Mouse (Mus musculus) ES-E14 (cell line): Measurements from ENCODE around the gene Ripor2. TPM values are rescaled to one million over a fixed set of nuclear protein-coding genes. Genes with fewer than 3 reads are reported as not detected.

Source experiments
- DNase-seq: peaks from one replicate; pipeline ENCODE4 v3.0.0-alpha.2; 2013; ENCODE audit warnings: low read depth, low spot score
- H3K27ac ChIP-seq: 2 replicates; pipeline ENCODE4 v1.5.1; 2012; ENCODE audit warnings: low read depth, mild to moderate bottlenecking, low read length, moderate library complexity, mixed read lengths; ENCODE audit not compliant: poor library complexity, insufficient read depth, severe bottlenecking
- H3K36me3 ChIP-seq: 2 replicates; pipeline ENCODE4 v1.6.1; 2012; ENCODE audit warnings: mild to moderate bottlenecking, low read length, moderate library complexity, mixed read lengths; ENCODE audit not compliant: control insufficient read depth, poor library complexity, insufficient read depth, severe bottlenecking
- H3K4me1 ChIP-seq, 2 experiments: fragments of 150-350 bp in 1 of 2; sonication (generic) in 1 of 2; 2 replicates each; pipeline ENCODE4 v1.6.1; 2012; ENCODE audit warnings: low read length in 2 of 2, mild to moderate bottlenecking in 1 of 2, mixed read lengths in 1 of 2; ENCODE audit not compliant: control insufficient read depth in 2 of 2, insufficient read depth in 2 of 2, poor library complexity in 1 of 2
- H3K4me3 ChIP-seq, 2 experiments: fragments of 150-350 bp in 1 of 2; sonication (generic) in 1 of 2; 2 replicates each; pipeline ENCODE4 v1.5.1; 2012; ENCODE audit warnings: low read length in 2 of 2, low read depth in 1 of 2, mild to moderate bottlenecking in 1 of 2, mixed read lengths in 1 of 2; ENCODE audit not compliant: insufficient read depth in 1 of 2, poor library complexity in 1 of 2, severe bottlenecking in 1 of 2
- H3K9ac ChIP-seq: 2 replicates; pipeline ENCODE4 v1.6.1; 2012; ENCODE audit warnings: low read depth, mild to moderate bottlenecking, low read length, mixed read lengths; ENCODE audit not compliant: poor library complexity, insufficient read depth, severe bottlenecking
- H3K9me3 ChIP-seq: fragments of 150-350 bp; sonication (generic); 2 replicates; pipeline ENCODE4 v1.6.1; 2012; ENCODE audit warnings: low read depth, mild to moderate bottlenecking, low read length; ENCODE audit not compliant: control insufficient read depth, insufficient read depth
- CHD2 ChIP-seq: IDR thresholded peaks from 2 replicates; pipeline ENCODE4 v1.6.1; 2014; ENCODE audit warnings: mild to moderate bottlenecking, low read depth, low read length, inconsistent platforms
- HCFC1 ChIP-seq: IDR thresholded peaks from 2 replicates; pipeline ENCODE4 v1.6.1; 2012; ENCODE audit warnings: low read length, inconsistent platforms, borderline replicate concordance; ENCODE audit not compliant: insufficient read depth
- MAFK ChIP-seq: IDR thresholded peaks from 2 replicates; pipeline ENCODE4 v1.6.1; 2014; ENCODE audit warnings: mild to moderate bottlenecking, low read depth, low read length, inconsistent platforms; ENCODE audit not compliant: insufficient read depth
- ZC3H11A ChIP-seq: IDR thresholded peaks from 2 replicates; pipeline ENCODE4 v1.6.1; 2012; ENCODE audit warnings: low read depth, mild to moderate bottlenecking, inconsistent platforms, low read length, borderline replicate concordance
- ZNF384 ChIP-seq: IDR thresholded peaks from 2 replicates; pipeline ENCODE4 v1.6.1; 2012; ENCODE audit warnings: low read depth, low read length, inconsistent platforms
- in situ Hi-C, 2 experiments: fragments of 600-800 bp; cut with MboI; formaldehyde crosslinking; loops; one replicate each; pipeline ENCODE4 v1.15.1; 2025; ENCODE audit warnings: low sequenced_read_pairs in 2 of 2, inconsistent platforms in 1 of 2; ENCODE audit not compliant: unreplicated experiment in 2 of 2
- total RNA-seq: library from RNA; depleted of rRNA; stranded (reverse); fragments of 300-350 nt; gene quantifications from 2 replicates; pipeline ENCODE4 v1.2.3, GENCODE M21; 2012; rRNA removed

The Ripor2 gene
- total RNA-seq, 1 experiment = 0.71 TPM

DNA sequence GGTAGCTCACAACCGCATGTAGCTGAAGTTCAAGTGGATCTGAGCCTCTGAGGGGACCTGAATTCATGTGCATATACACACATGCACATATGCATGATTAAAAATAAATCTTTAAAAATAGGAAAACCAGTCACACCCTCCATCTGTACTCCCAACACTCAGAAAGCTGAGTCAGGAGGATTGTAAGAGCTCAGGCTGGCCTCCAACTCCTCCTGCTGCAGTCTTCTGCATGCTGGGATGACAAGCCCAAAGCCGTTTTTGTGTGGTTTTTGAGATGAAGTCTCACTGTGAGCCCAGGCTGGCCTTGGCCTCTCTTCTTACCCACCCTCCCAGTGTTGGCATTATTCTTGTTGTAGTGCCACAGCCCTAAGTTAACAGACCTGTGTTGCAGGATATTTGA lies 196.0 kb downstream of the Ripor2 start:
- in situ Hi-C loops = no loop called here
- H3K27ac ChIP-seq = no peak overlapping the region
- no peak for DNase-seq
- H3K9me3 ChIP-seq = no peaks in the 10 kb centered on the region
- no peak overlapping the region for H3K9ac ChIP-seq
- TF ChIP-seq ZC3H11A = no peak
- no peak for TF ChIP-seq MAFK
- TF ChIP-seq CHD2 = no peak
- no peak for TF ChIP-seq HCFC1
- no peak for TF ChIP-seq ZNF384
- H3K4me1 ChIP-seq = no peaks in the 10 kb centered on the region
- no peaks in the 10 kb centered on the region for H3K36me3 ChIP-seq
- no peak overlapping the region for H3K4me3 ChIP-seq

DNA sequence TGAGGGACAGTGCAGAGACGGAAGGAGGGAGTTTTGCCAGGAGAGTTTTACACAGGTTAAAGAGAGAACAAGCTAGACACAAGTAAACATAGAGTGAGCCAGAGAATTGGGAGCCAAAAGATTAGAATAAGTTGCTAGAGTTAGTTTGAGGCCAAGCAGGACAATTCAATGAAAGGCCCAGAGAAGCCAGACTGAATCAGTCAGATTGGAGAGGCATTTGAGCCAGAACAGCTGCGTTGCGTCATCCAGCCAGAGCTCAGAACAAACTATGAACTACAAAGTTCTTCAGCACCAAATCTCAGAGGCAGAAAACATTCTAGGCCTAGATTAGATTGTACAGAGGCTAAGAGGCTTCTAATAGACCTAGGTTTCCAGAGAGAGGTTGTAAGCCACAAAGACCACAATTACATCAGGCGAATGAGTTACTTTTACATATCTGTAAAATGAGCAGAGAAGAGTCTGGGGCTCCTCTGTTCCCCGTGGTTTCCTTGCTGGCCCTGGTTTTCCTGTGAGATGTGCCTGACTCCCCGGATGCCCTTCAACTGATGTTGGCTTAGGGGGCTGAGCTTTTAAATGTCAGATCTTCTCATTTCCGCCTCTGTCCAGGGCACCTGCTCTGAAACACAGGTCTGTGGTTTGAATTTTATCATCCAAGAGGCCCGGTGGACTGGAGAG lies 196.9 kb downstream of the Ripor2 start:
- Histone ChIP-seq H3K36me3 (no peaks in the 10 kb centered on the region), H3K9me3 (no peaks in the 10 kb centered on the region), H3K4me3 (no peak overlapping the region), H3K27ac (no peak overlapping the region), H3K9ac (no peak overlapping the region), H3K4me1 (no peaks in the 10 kb centered on the region)
- TF ChIP-seq ZC3H11A (no peak), CHD2 (no peak), MAFK (no peak), ZNF384 (no peak), HCFC1 (no peak)
- DNase-seq = no peak
- in situ Hi-C loops = no loop called here

DNA sequence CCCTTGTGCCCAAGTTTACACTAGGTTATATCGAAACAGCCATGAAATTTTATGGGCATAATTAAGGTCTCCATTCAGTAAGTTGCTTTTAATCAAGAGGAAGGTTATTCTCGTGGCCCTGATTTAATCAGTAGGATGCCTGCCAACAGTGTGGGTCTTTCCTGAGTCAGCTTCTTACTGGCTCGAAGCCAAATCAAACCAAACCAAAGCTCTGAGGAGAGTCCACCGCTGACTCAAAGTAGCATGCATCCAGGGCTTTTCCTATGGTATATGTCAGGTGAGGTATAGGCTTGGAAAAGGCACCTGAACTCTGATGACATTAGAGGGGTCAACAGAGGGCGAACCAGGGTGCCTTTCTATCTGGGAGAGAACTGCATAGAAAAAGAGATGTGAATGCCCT lies 199.9 kb downstream of the Ripor2 start:
- H3K9me3 ChIP-seq = no peaks in the 10 kb centered on the region
- no peak overlapping the region for H3K27ac ChIP-seq
- no peak for DNase-seq
- TF ChIP-seq ZNF384 = no peak
- no peak for TF ChIP-seq HCFC1
- no peak for TF ChIP-seq ZC3H11A
- no peak for TF ChIP-seq CHD2
- TF ChIP-seq MAFK = no peak
- H3K36me3 ChIP-seq = no peaks in the 10 kb centered on the region
- in situ Hi-C loops = no loop called here
- peaks cover 0 to 3% of the 10 kb centered on the region in 2 experiments; a peak in 1 of 4 replicates for H3K4me1 ChIP-seq
- no peak overlapping the region for H3K4me3 ChIP-seq
- no peak overlapping the region for H3K9ac ChIP-seq

Other genes with a start within 250 kb of the Ripor2 start
- 0.26 TPM in 1 of 2 replicates, not detected in the other for gene Armh2, start 159.0 kb downstream of the Ripor2 start, total RNA-seq
- 77.6 and 98.6 TPM in 2 replicates for gene Gmnn, start 179.7 kb downstream of the Ripor2 start, total RNA-seq
- gene BC005537, start 219.5 kb downstream of the Ripor2 start, total RNA-seq = 30.2 and 37.9 TPM in 2 replicates
- 13.8 and 18.3 TPM in 2 replicates for gene Acot13, start 249.4 kb downstream of the Ripor2 start, total RNA-seq
- gene Tdp2, start 249.5 kb downstream of the Ripor2 start, total RNA-seq = 45.7 and 52.7 TPM in 2 replicates